Mouse (Mus musculus): ENCODE measurements around the gene Gm11541. TPM values are rescaled to one million over a fixed set of nuclear protein-coding genes. Genes with fewer than 3 reads are reported as not detected.

Gm11541 gene
- polyA plus RNA-seq (2012; ENCODE audit: insufficient read depth, low replicate concordance) = not detected in 2 replicates

DNA sequence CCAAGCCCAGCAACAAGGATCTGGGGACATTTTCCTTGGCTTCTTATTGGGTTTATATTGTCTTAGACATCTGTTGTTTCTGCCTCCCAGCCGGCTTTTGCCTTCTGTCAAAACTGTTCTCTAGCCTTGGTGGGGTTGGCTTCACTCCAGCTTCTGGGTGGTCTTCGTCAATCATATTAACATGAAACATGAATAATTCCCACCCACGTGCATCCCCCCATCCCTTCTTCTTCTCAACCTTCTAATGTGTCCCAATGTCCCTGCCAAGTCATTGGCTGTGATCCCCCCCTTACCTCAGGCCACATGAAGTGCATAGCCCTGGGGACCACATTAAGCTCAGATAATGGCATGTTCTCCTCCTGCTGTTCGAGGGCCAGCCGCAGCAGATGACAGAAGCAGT lies at the start of gene Gm11541:
Gene Gm11541, minus strand, starts transcription at position 28 of the 400 bp plus-strand sequence.
- Histone ChIP-seq H3K9me3 (peaks cover 32% of the 10 kb centered on the region), H3K4me3 (replicated peaks) (no peak within 1 kb of the TSS), H3K27me3 (replicated peaks) (peaks cover 42% of the 10 kb centered on the region), H3K4me1 (peaks cover 3% of the 10 kb centered on the region; the same call in 1 of the 2 replicates), H3K36me3 (replicated peaks; ENCODE audit: low read length) (no peaks in the 10 kb centered on the region)
- TF ChIP-seq GATA1 (IDR thresholded peaks at IDR 0.05; ENCODE audit: borderline replicate concordance, low read length) (no peak), FLI1 (IDR thresholded peaks at IDR 0.05; ENCODE audit: low read length) (no peak)

DNA sequence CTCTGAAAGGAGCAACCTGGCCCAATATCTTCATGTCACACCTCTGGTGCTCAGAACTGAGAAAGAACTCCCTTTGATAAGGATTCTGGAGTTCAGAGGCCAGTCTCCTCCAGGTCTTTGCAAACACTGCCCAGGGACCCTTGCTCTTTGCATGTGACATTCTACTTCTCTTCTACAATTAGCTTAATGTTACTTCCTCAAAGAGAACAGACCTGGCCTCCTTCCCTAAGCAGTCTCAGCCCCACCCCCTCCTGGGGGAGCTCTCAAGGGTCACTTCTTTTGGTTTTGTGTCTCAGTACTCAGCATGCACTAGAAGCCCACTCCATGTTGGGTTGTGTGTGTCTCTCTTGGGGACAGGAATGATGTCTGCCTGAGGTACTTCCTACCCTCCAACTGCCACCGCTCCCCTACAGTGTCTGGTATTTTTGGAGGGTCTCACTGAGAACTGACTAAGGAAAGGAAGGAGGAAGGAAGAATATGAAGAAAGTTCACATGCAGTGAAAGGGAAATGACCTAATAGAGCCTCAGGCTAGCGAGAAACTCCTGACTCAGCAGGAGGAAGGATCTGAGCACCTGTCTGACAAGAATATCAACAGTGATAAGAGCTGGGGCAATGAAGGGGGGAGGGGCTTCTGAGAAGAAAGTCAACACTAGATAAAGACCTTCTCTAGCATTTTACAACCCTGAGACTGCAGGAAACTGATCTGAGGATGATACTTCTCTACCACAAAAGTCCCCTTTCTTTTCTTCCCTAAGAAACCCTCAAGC lies 48.8 kb upstream of the Gm11541 start:
- peaks cover 4% of the 10 kb centered on the region; the same call in 1 of the 2 replicates for H3K4me1 ChIP-seq
- TF ChIP-seq GATA1 (IDR thresholded peaks at IDR 0.05; ENCODE audit: borderline replicate concordance, low read length) (no peak), FLI1 (IDR thresholded peaks at IDR 0.05; ENCODE audit: low read length) (no peak)
- H3K27me3 ChIP-seq (replicated peaks) = peaks cover 39% of the 10 kb centered on the region
- H3K4me3 ChIP-seq (replicated peaks) = no peak overlapping the region
- no peaks in the 10 kb centered on the region for H3K9me3 ChIP-seq
- no peaks in the 10 kb centered on the region for H3K36me3 ChIP-seq (replicated peaks; ENCODE audit: low read length)

DNA sequence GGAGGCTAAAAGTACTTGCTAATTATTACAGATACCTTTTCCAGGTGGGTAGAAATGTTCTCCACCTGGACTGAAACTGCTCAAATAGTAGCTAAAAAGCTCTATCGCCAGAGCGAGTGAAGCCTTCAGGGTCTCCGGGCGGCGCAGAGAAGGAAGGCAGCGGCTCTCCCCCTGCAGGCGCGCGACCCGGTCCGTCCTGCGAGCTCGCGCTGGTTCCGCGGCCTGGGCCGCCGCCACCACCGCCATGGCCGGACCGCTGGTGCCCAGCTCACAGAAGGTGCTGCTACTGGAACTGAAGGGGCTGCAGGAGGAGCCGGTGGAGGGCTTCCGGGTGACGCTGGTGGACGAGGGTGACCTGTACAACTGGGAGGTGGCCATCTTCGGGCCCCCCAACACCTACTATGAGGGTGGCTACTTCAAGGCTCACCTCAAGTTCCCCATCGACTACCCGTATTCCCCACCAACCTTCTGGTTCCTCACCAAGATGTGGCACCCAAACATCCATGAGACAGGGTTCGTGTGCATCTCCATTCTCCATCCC lies 37.5 kb upstream of the Gm11541 start, which contains the start of gene Cdc34b:
Gene Cdc34b, plus strand, starts transcription at position 51 of the 541 bp plus-strand sequence.
- H3K4me3 ChIP-seq (replicated peaks) = no peak within 1 kb of the TSS
- TF ChIP-seq GATA1 (IDR thresholded peaks at IDR 0.05; ENCODE audit: borderline replicate concordance, low read length) (no peak), FLI1 (IDR thresholded peaks at IDR 0.05; ENCODE audit: low read length) (no peak)

DNA sequence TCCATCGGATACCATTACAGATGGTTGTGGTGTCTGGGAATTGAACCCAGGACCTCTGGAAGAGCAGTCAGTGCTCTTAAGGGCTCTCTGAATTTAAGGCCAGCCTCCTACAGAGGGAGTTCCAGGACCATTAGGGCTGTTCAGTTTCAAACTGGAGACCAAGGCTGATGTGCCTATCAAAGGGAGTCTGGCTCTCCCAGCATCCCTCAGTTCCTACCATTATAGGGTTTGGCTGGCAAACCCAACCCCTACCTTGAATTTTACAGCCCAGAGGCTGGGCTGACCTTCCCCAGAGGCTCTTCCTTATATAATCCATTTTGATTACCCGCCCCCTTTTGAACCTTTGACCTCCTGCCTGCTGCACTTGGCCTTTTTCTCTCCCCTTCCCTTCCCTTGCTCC lies 31.4 kb upstream of the Gm11541 start:
- H3K4me3 ChIP-seq (replicated peaks) = no peak overlapping the region
- H3K36me3 ChIP-seq (replicated peaks; ENCODE audit: low read length) = no peaks in the 10 kb centered on the region
- no peaks in the 10 kb centered on the region for H3K4me1 ChIP-seq
- H3K9me3 ChIP-seq = no peaks in the 10 kb centered on the region
- TF ChIP-seq FLI1 (IDR thresholded peaks at IDR 0.05; ENCODE audit: low read length) = no peak
- no peak for TF ChIP-seq GATA1 (IDR thresholded peaks at IDR 0.05; ENCODE audit: borderline replicate concordance, low read length)
- H3K27me3 ChIP-seq (replicated peaks) = peaks cover 35% of the 10 kb centered on the region

More for the DNA sequence above, 37.5 kb upstream of the Gm11541 start, which contains the start of gene Cdc34b:
- peaks cover 37% of the 10 kb centered on the region for H3K27me3 ChIP-seq (replicated peaks)
- H3K9me3 ChIP-seq = peaks cover 20% of the 10 kb centered on the region
- H3K4me1 ChIP-seq = no peaks in the 10 kb centered on the region
- no peaks in the 10 kb centered on the region for H3K36me3 ChIP-seq (replicated peaks; ENCODE audit: low read length)

DNA sequence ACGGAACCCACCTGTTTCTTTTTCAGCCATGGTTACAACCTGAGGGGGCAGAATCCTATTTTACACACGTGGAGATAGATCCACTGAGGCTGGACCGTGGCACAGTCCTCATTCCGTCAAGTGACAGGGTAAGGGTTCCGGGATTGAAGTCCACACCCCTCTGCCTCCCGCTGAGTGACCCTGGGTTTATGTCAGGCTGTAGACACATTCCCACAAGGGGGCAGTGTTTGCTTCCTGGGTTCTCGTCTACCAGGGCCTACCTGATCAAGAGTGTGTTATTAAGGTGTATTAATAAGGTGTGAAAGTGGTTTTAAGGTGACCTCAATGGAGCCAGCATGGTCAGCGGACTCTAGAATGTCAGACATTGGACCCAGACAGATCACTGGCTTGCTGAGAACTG lies 28.5 kb upstream of the Gm11541 start:
- no peak for TF ChIP-seq FLI1 (IDR thresholded peaks at IDR 0.05; ENCODE audit: low read length)
- no peak for TF ChIP-seq GATA1 (IDR thresholded peaks at IDR 0.05; ENCODE audit: borderline replicate concordance, low read length)
- no peaks in the 10 kb centered on the region for H3K36me3 ChIP-seq (replicated peaks; ENCODE audit: low read length)
- H3K4me3 ChIP-seq (replicated peaks) = peak overlapping the region; percentile 5
- H3K9me3 ChIP-seq = no peaks in the 10 kb centered on the region
- H3K4me1 ChIP-seq = peaks cover 3% of the 10 kb centered on the region; the same call in 1 of the 2 replicates
- peaks cover 22% of the 10 kb centered on the region for H3K27me3 ChIP-seq (replicated peaks)

DNA sequence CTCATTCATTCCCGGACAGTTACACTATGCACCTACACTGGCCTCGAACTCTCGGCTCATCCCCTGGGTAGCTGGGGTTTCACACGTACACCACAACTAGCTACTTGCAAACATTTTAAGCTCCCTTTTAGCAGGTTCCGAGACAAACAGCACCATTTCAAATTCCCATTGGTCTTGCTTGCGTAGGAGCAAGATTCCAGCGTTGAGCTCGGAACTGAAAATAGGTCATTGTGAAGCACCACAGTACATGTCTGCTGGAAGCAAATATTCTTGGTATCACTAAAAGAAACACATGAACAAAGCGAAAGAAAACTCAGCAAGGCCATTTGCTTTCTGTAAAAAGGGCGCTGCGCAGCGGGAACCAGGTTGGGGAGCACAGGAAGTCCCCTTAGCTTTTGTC lies 26.9 kb upstream of the Gm11541 start:
- H3K27me3 ChIP-seq (replicated peaks) = peaks cover 12% of the 10 kb centered on the region
- no peak for TF ChIP-seq FLI1 (IDR thresholded peaks at IDR 0.05; ENCODE audit: low read length)
- no peak for TF ChIP-seq GATA1 (IDR thresholded peaks at IDR 0.05; ENCODE audit: borderline replicate concordance, low read length)
- no peak overlapping the region for H3K4me3 ChIP-seq (replicated peaks)
- H3K9me3 ChIP-seq = no peaks in the 10 kb centered on the region
- peaks cover 11% of the 10 kb centered on the region for H3K4me1 ChIP-seq
- H3K36me3 ChIP-seq (replicated peaks; ENCODE audit: low read length) = no peaks in the 10 kb centered on the region

DNA sequence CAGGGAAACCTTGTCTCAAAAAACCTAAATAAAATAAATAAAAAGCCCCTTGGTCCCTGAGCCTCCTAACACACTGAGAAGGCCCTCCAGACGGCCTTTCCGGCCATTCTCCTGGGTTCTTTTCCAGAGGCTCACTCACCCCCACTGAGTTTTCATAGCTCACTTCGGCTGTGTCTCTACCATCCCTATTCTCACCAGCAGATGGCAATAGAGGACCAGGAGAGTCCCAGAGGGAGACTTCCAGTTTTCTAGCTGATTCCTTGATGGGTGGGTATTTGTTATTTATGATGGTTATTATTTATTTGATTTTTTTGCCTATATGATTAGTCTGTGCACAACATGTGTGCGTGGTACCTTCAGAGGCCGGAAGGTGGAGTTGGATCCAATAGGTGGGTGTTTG lies 26.0 kb upstream of the Gm11541 start:
- TF ChIP-seq FLI1 (IDR thresholded peaks at IDR 0.05; ENCODE audit: low read length) (no peak), GATA1 (IDR thresholded peaks at IDR 0.05; ENCODE audit: borderline replicate concordance, low read length) (no peak)
- peaks cover 17% of the 10 kb centered on the region for H3K4me1 ChIP-seq
- H3K4me3 ChIP-seq (replicated peaks) = no peak overlapping the region
- no peaks in the 10 kb centered on the region for H3K36me3 ChIP-seq (replicated peaks; ENCODE audit: low read length)
- peaks cover 12% of the 10 kb centered on the region for H3K27me3 ChIP-seq (replicated peaks)
- no peaks in the 10 kb centered on the region for H3K9me3 ChIP-seq

DNA sequence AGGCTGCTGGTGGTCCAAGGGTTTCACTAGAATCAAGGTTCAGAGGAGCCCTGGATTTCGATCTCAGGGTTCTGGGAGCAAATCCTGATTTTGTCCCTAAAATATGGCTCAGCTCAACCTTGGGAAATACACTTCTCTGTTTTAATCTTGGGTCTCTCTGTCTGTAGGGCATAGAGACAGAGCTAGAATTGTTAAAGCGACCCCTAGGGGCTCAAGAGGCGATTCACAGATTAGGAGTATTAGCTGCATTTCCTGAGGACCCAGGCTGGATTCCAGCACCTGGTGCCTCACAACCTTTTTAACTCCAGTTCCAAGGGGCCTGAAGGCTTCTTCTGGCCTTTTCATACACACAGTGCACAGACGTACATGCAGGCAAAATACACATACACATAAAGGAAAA lies 25.3 kb upstream of the Gm11541 start:
- peaks cover 12% of the 10 kb centered on the region for H3K27me3 ChIP-seq (replicated peaks)
- TF ChIP-seq GATA1 (IDR thresholded peaks at IDR 0.05; ENCODE audit: borderline replicate concordance, low read length) (no peak), FLI1 (IDR thresholded peaks at IDR 0.05; ENCODE audit: low read length) (no peak)

DNA sequence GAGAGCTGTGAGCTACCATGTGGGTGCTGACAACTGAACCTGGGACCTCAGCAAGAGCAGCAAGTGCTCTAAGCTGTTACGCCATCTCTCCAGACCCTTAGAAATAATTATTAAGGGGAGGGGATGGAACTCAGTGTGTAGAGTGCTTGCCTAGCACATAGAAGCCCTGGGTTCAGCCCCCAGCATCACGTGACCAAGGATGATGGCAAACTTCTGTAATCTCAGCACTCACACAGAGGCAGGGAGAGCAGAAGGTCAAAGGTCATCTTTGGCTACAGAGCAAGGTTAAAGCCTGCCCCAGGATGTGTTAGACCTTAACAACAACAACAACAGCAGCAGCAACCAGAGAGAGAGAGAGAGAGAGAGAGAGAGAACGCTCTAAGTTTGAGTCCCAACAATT lies 24.2 kb upstream of the Gm11541 start:
- Histone ChIP-seq H3K4me1 (peaks cover 23% of the 10 kb centered on the region), H3K4me3 (replicated peaks) (no peak overlapping the region), H3K9me3 (no peaks in the 10 kb centered on the region), H3K27me3 (replicated peaks) (peaks cover 10% of the 10 kb centered on the region), H3K36me3 (replicated peaks; ENCODE audit: low read length) (no peaks in the 10 kb centered on the region)
- TF ChIP-seq GATA1 (IDR thresholded peaks at IDR 0.05; ENCODE audit: borderline replicate concordance, low read length) (no peak), FLI1 (IDR thresholded peaks at IDR 0.05; ENCODE audit: low read length) (no peak)

More for the DNA sequence above, 25.3 kb upstream of the Gm11541 start:
- no peak overlapping the region for H3K4me3 ChIP-seq (replicated peaks)
- H3K36me3 ChIP-seq (replicated peaks; ENCODE audit: low read length) = no peaks in the 10 kb centered on the region
- H3K4me1 ChIP-seq = peaks cover 23% of the 10 kb centered on the region
- no peaks in the 10 kb centered on the region for H3K9me3 ChIP-seq

DNA sequence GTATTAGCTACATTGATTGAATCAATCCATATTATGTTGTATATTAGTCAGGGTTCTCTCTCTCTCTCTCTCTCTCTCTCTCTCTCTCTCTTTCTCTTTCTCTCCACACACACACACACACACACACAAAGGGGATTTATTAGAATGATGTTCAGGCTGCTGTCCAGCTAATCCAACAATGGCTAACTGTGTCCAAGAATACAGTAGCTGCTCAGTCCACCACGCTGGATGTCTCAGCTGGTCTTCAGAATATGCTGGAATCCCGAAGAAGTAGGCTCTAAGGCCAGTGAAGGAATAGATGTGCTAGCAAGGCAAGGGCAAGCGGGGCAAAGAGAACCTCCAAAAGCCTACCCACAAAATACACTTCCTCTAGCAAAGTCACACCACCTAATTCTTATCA lies 23.0 kb upstream of the Gm11541 start:
- no peak for TF ChIP-seq FLI1 (IDR thresholded peaks at IDR 0.05; ENCODE audit: low read length)
- TF ChIP-seq GATA1 (IDR thresholded peaks at IDR 0.05; ENCODE audit: borderline replicate concordance, low read length) = no peak
- Histone ChIP-seq H3K4me3 (replicated peaks) (no peak overlapping the region), H3K36me3 (replicated peaks; ENCODE audit: low read length) (no peaks in the 10 kb centered on the region), H3K9me3 (no peaks in the 10 kb centered on the region), H3K4me1 (peaks cover 28% of the 10 kb centered on the region), H3K27me3 (replicated peaks) (peaks cover 13% of the 10 kb centered on the region)
